Mouse (Mus musculus) liver, adult 2 months (tissue): ENCODE measurements at regions not wholly inside any gene's neighbourhood (a gene's known extent, or its start where the extent isn't known, plus 50 kb on each side); places are given as distances from the start of the nearest gene placed in this dataset.
"Not testable (repeated sequence)": the region's sequence is repeated elsewhere in the genome, so short reads cannot be mapped to it uniquely, and the experiment has no call there.

Experiments
- DNase-seq: peaks from one replicate; pipeline ENCODE4 v3.0.0-alpha.2; 2011; ENCODE audit warnings: low read depth, low spot score; ENCODE audit errors: extremely low read depth
- H3K27ac ChIP-seq: fragments of 200-500 bp; replicated peaks from 2 replicates; pipeline ENCODE4 v1.5.1; 2012; ENCODE audit warnings: low read depth, mild to moderate bottlenecking, control low read depth, inconsistent platforms, low read length; ENCODE audit not compliant: insufficient read depth
- H3K27me3 ChIP-seq: fragments of 200-500 bp; 2 replicates; pipeline ENCODE4 v1.6.1; 2012; ENCODE audit warnings: mild to moderate bottlenecking, moderate library complexity, low read length, inconsistent platforms; ENCODE audit not compliant: control insufficient read depth, insufficient read depth
- H3K36me3 ChIP-seq: fragments of 200-500 bp; 2 replicates; pipeline ENCODE4 v1.6.1; 2012; ENCODE audit warnings: low read length, inconsistent platforms; ENCODE audit not compliant: control insufficient read depth, insufficient read depth
- H3K4me1 ChIP-seq: fragments of 200-500 bp; 2 replicates; pipeline ENCODE4 v1.6.1; 2011; ENCODE audit warnings: low read length; ENCODE audit not compliant: control insufficient read depth, insufficient read depth
- H3K4me3 ChIP-seq: fragments of 200-500 bp; 2 replicates; pipeline ENCODE4 v1.5.1; 2011; ENCODE audit warnings: low read depth, mild to moderate bottlenecking, control low read depth, low read length, moderate library complexity; ENCODE audit not compliant: insufficient read depth
- H3K79me2 ChIP-seq: fragments of 200-500 bp; 2 replicates; pipeline ENCODE4 v1.6.1; 2012; ENCODE audit warnings: inconsistent platforms, mild to moderate bottlenecking, low read length, moderate library complexity; ENCODE audit not compliant: control insufficient read depth, insufficient read depth
- H3K9ac ChIP-seq: fragments of 200-500 bp; 2 replicates; pipeline ENCODE4 v1.6.1; 2012; ENCODE audit warnings: low read depth, mild to moderate bottlenecking, control low read depth, inconsistent platforms, low read length
- CTCF ChIP-seq: fragments of 200-500 bp; IDR thresholded peaks from 2 replicates; pipeline ENCODE4 v1.5.1; 2011; ENCODE audit warnings: low read depth, low read length, control low read depth
- POLR2A ChIP-seq: fragments of 200-500 bp; IDR thresholded peaks from 2 replicates; pipeline ENCODE4 v1.6.1; 2011; ENCODE audit warnings: low read length, control low read depth; ENCODE audit not compliant: insufficient read depth; ENCODE audit errors: extremely low read depth
- WGBS: fragments of 180-500 bp; shearing (Covaris S2); methylation state at CpG from one replicate; pipeline ENCODE4 v1.1.7; 2018; 5-methylcytosine and 5-hydroxymethylcytosine counted together

DNA sequence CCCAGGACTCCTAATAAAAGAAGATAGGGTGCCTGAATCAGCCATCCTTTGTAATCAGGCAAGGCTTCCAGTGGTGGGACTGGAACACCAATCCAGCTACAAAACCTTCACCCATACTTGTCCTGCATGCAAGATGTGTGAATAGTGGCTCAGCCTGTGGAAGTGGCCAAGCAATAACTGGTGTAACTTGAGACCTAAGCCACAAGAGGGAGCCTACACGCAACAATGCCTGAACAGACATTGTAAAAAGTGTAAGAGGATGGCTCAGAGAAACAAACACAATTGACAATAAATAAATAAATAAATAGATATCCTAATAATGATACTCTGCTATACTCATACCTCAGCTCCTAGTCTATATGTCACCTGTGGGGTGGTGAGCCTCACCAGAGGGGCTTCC is 781.5 kb upstream of the Cdh20 start:
- WGBS: 21% methylated on average over 1 of the region's 1 CpGs
- H3K27me3 ChIP-seq: no peaks in the 10 kb centered on the region
- H3K4me3 ChIP-seq: no peak overlapping the region
- peak; percentile 19 for DNase-seq
- no peak overlapping the region for H3K9ac ChIP-seq
- no peak for TF ChIP-seq POLR2A
- no peak for TF ChIP-seq CTCF
- H3K27ac ChIP-seq: no peak overlapping the region
- no peaks in the 10 kb centered on the region for H3K36me3 ChIP-seq
- H3K79me2 ChIP-seq: no peaks in the 10 kb centered on the region
- no peaks in the 10 kb centered on the region for H3K4me1 ChIP-seq

DNA sequence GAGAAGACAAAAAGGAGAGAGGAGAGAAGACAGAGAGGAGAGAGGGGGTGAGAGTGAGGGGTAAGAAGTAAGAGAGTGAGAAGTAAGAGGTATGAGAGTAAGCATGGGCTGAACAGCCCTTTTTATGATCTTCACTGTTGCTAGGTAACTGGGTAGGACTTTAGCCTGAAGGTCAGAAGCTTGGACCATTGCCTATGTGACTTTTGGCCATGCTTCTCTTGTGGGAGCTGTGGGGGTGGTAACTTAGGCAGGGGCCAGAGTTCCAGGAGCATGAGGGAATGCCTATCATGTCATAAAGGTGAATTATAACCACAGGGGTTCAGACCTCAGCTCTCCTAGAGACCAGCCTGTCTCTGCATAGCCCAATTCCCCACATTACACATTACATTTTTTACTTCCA is 765.4 kb upstream of the Cdh20 start:
- H3K9ac ChIP-seq, H3K27ac ChIP-seq, H3K79me2 ChIP-seq, H3K36me3 ChIP-seq, H3K4me1 ChIP-seq, H3K27me3 ChIP-seq, H3K4me3 ChIP-seq: not testable (repeated sequence)
- peak; percentile 49 for DNase-seq

- no peak for DNase-seq
- Histone ChIP-seq H3K36me3 (no peaks in the 10 kb centered on the region), H3K79me2 (no peaks in the 10 kb centered on the region), H3K9ac (no peak overlapping the region), H3K4me1 (no peaks in the 10 kb centered on the region), H3K27ac (no peak overlapping the region), H3K27me3 (no peaks in the 10 kb centered on the region), H3K4me3 (no peak overlapping the region)
- TF ChIP-seq CTCF (no peak), POLR2A (no peak)
Measured at GRCm38 (mm10) chr1:104029670-104030069, 738.7 kb upstream of the Cdh20 start.

DNA sequence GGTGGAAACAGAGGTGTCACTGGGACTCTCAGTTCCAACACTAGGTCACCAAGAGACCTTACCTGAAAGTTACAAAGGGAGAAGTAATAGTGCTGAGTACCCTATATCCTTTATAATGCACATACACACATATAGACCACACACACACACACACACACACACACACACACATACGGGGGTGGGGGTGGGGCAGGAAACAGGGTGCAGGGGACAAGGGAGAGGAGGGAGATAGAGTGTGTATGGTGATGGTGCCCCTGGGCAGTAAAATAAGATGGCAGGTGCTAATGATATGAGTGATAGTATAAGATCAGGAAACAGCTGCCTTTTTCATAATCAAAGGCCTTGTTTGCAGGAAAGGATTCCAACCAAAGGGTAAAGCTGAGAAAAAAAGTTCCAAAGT is 719.9 kb upstream of the Cdh20 start:
- no peak for TF ChIP-seq CTCF
- no peak for TF ChIP-seq POLR2A
- no peaks in the 10 kb centered on the region for H3K79me2 ChIP-seq
- 63% methylated on average over 1 of the region's 1 CpGs for WGBS

DNA sequence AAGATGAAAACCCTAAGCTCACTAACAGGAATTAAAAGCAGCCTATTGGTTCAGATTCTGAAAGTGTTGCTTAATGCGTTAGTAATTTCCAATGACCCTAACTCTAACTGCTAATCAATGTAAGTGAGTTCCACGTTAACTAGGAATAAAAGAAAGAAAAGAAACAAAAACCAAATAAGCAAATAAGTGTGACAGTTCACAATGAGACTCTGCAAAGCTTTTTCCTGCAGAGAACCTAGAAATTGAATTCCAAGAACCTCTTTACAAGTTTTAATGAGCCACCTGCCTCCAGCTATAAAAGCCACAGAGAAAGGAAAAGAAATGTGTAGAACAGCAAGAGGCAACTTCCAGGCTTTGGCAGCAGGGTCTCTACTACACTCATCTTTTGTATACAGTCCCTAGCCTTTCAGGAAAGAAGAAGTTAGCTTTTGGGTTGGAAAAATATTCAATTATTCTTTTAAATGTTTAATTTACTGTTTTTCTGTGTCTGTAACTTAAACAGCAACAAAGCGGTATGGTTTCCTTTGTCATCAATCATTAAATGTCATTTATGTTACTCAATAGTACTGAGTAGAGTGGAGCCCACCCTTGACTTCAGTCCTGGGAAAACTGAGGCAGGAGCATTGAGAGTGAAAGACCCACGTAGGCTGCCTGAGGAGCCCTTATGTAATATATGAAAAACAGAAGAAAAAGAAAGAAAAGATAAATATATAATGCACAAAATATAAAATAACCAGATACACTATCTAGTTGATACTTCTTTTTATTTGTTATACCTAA is 719.0 kb upstream of the Cdh20 start:
- no peak overlapping the region for H3K9ac ChIP-seq
- no peaks in the 10 kb centered on the region for H3K79me2 ChIP-seq
- TF ChIP-seq POLR2A (no peak), CTCF (no peak)
- H3K4me1 ChIP-seq: no peaks in the 10 kb centered on the region
- no peak overlapping the region for H3K27ac ChIP-seq
- H3K36me3 ChIP-seq: no peaks in the 10 kb centered on the region
- no peak overlapping the region for H3K4me3 ChIP-seq
- no peak for DNase-seq
- WGBS: 66% methylated on average over 4 of the region's 4 CpGs
- no peaks in the 10 kb centered on the region for H3K27me3 ChIP-seq

More for the DNA sequence above, 719.9 kb upstream of the Cdh20 start:
- Histone ChIP-seq H3K4me1 (no peaks in the 10 kb centered on the region), H3K27me3 (no peaks in the 10 kb centered on the region), H3K4me3 (no peak overlapping the region), H3K36me3 (no peaks in the 10 kb centered on the region), H3K9ac (no peak overlapping the region), H3K27ac (no peak overlapping the region)
- DNase-seq: no peak
